Mouse (Mus musculus) C2C12 (cell line): ENCODE measurements around the gene Lrba.

Experiments used
- CTCF ChIP-seq: IDR thresholded peaks from one replicate; pipeline ENCODE4 v1.5.1; 2011; ENCODE audit not compliant: control insufficient read depth, insufficient read depth, insufficient read length
- MYOG ChIP-seq: IDR thresholded peaks from one replicate; pipeline ENCODE4 v1.6.1; 2011; ENCODE audit not compliant: control insufficient read depth, insufficient read length; ENCODE audit errors: extremely low read depth

- TF ChIP-seq MYOG: no peak
- TF ChIP-seq CTCF: no peak
These were observed 596.9 kb downstream of the Lrba start for GRCm38 (mm10) chr3:86821383-86821782.
